Mouse (Mus musculus): ENCODE data around the gene Card11.

- no peak for TF ChIP-seq CTCF (IDR thresholded peaks at IDR 0.05; ENCODE audit: low read depth, low read length)
- no peak for TF ChIP-seq POLR2AphosphoS5 (IDR thresholded peaks at IDR 0.05; ENCODE audit: insufficient replicate concordance, low read depth, low read length)
- no peak for TF ChIP-seq GATA1 (IDR thresholded peaks at IDR 0.05; ENCODE audit: borderline replicate concordance, low read length)
Measured at GRCm38 (mm10) chr5:141044976-141045375, 44.6 kb upstream of the Card11 start.

Measured in G1E (cell line).